Mouse (Mus musculus): ENCODE results near the gene Ptges2. TPM values are rescaled to one million over a fixed set of nuclear protein-coding genes. Genes with fewer than 3 reads are reported as not detected.

Gene Ptges2
- 2.1 TPM for polyA plus RNA-seq (2017; shearing (Covaris generic))

DNA sequence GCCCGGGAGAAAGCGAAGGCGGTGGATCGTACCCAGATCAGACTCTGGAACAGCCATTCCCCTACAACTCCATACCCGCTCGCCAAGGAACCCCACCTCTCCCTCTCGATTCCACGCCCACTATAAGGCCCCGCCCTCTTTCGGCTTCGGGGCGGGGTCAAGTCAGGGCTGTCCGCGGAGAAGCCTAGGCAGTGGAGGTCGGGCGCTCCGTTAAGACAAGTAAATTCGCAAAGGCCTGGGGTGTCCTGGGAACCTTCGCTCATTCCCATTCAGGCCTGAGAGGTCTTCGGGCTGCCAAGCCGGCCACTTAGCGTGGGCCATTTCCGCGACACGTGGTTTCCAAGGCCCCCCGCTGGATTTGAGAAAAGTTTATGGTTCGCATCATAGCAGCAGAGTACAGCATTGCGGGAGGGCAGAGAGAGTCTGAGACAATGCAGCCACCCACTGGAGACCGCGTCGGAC, at the start of gene Ptges2:
Gene Ptges2 (plus strand): TSS at position 413 of the 462 bp plus-strand sequence.

GRCm38 (mm10) chr2:32352151-32353006, 43.3 kb upstream of the Ptges2 start, which contains the start of gene Ciz1:
Gene Ciz1 (plus strand): TSS chr2:32352327.

DNA sequence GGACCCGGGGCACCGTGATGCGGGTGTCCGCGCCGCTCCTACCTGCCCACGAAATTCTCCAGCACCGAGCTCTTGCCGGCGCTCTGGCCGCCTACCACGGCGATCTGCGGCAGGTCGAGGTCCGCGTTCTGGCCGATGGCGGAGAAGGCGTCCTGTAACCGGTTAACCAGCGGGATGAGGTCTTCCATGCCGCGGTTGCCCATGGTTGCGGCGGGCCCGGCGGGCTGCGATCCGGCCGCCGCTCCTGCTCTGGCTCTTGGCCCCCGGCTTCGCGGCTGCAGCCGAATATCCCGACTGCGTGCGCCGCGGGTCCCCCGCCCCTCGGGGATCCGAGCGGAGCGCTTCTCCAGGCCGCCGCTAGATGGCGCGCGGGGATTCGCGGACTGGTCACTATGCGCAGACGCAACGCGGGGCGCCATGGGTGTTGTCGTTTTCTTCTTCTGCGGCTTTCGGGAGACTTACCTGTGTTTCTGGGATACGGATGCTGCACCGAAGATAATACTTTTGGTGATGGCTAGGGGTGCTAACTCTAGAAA, 42.6 kb upstream of the Ptges2 start, which contains the start of gene Dnm1:
Gene Dnm1 (minus strand): TSS at position 332 of the 536 bp plus-strand sequence.

DNA sequence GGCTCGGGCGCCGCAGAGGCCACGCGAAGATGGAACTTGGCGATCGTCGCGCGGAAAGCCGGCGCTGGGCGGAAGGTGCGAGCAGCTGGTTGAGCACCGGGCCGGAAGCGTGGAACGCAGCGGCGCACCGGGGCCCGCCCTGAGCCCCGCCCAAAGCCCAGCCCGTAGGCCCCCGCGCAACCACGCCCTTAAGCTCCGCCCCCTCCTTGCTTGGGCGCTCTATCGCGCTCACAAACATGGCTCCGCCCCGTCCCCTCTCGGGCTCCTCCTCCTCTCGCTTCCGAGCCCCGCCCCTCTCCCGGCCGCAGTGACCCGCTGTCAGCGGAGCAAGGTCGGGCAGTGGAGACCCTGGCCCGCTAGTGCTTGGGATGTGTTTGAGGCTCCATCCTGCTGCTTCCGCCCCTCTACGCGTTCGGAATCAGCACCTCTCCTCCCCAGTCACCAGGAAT, 13.9 kb upstream of the Ptges2 start, which contains the start of gene 1110008P14Rik:
Gene 1110008P14Rik (minus strand): TSS at position 164 of the 449 bp plus-strand sequence.

DNA sequence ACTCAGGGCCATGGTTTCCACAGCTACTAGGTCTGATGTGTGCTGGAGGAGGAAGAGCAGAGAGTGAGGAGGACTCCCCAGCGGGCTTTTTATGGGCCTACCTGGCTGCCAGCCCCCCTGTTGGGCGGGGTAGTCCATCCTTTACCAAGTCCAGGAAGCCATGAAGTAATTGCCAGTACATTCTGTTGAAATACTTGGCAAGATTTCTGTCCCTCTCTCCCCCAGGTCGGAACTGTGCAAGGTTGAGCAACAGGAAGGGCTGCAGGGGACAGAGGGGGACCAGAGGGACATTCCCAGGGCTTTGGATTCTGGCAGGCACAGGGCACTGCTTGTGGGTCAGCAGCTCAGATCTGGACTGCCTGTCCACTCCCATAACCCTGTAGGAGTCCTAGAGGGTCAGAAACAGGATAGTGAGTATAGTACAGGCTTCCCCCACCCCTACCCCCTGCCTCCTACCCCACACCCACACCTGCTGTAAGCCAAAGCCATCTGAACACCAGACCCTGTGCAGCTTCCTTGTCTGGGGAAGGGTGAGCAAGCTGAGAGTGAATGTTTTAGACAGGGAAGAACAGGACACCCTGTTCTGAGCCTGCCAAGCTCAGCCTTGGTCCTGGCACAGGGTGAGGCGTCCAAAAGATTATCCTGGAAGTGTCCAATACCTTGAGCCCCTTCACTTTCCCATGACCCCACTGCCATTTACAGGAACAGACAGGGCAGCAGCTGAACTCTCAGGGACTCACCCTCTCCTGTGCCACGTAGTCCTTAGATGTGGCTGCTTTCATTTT, 7.8 kb upstream of the Ptges2 start, which contains the start of gene Lcn2:
Gene Lcn2 (minus strand): TSS at position 547 of the 785 bp plus-strand sequence.

GRCm38 (mm10) chr2:32449761-32450754, 54.4 kb downstream of the Ptges2 start, which contains the start of gene Naif1:
Gene Naif1 (plus strand): TSS chr2:32450457.

DNA sequence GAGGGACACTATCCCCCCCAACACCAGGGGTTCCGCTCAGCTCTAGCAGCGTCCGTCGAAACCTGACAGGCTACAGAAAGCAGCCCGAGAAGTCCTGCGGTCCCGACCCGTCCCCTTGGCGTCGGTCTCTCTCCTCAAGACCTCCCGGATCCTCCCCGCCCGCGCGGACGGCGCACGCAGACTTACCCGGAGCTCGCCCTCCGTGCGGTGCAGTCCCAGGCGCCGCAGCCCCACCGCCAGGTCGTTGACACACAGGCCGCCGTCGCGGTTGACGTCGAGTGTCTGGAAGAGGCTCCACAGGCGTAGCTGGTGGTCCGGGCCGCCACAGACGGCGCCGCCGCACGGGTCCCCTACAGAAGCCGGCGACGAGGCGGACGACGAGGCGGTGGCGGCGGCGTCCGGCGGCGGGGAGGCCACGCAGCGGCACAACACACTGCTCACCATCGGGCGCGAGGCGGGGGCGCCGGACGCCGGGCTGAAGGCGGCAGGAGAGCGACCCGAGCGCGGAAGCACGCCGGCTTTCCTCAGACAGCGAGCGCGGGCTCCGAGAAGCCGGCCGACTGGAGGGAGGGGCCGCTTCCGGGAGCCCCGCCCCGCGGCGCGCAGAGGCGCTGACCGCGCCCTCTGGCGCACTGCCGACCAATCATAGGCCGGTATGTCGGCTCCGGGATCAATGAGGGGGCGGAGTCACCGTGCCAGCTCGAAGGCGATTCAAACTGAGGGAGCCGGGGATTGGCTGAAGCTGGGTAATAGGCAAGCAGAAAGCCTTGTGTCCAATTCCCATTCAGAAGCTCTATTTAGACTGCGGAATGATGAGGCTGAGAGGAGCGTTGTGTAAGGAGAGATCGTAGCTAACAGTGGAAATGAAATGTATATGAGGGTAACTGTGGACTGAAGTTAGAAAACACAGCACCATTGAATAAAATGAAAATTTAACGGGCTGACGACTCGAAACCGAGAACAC, 55.5 kb downstream of the Ptges2 start, which contains the start of gene Slc25a25:
Gene Slc25a25 (minus strand): TSS at position 565 of the 964 bp plus-strand sequence.

Other genes starting within 250 kb of the Ptges2 start
- gene Prrc2b, start 244.8 kb upstream of the Ptges2 start, polyA plus RNA-seq (2017; shearing (Covaris generic)), result 12.7 TPM
- 10.4 TPM for gene Pomt1, start 159.3 kb upstream of the Ptges2 start, polyA plus RNA-seq (2017; shearing (Covaris generic))
- 70.0 TPM for gene Uck1, start 135.7 kb upstream of the Ptges2 start, polyA plus RNA-seq (2017; shearing (Covaris generic))
- 47.4 TPM for gene Golga2, start 108.5 kb upstream of the Ptges2 start, polyA plus RNA-seq (2017; shearing (Covaris generic))
- 302 TPM for gene Swi5, start 107.8 kb upstream of the Ptges2 start, polyA plus RNA-seq (2017; shearing (Covaris generic))
- 160 TPM for gene Ciz1, start 43.6 kb upstream of the Ptges2 start, polyA plus RNA-seq (2017; shearing (Covaris generic))
- gene Dnm1, start 42.6 kb upstream of the Ptges2 start, polyA plus RNA-seq (2017; shearing (Covaris generic)), result not detected
- 88.4 TPM for gene 1110008P14Rik, start 14.0 kb upstream of the Ptges2 start, polyA plus RNA-seq (2017; shearing (Covaris generic))
- not detected for gene Lcn2, start 7.6 kb upstream of the Ptges2 start, polyA plus RNA-seq (2017; shearing (Covaris generic))
- 9.3 TPM for gene Naif1, start 54.6 kb downstream of the Ptges2 start, polyA plus RNA-seq (2017; shearing (Covaris generic))
- gene Slc25a25, start 55.5 kb downstream of the Ptges2 start, polyA plus RNA-seq (2017; shearing (Covaris generic)), result 3.6 TPM
- 67.8 TPM for gene Fam102a, start 139.4 kb downstream of the Ptges2 start, polyA plus RNA-seq (2017; shearing (Covaris generic))
- gene Dpm2, start 175.0 kb downstream of the Ptges2 start, polyA plus RNA-seq (2017; shearing (Covaris generic)), result 161 TPM
- gene Pip5kl1, start 178.9 kb downstream of the Ptges2 start, polyA plus RNA-seq (2017; shearing (Covaris generic)), result not detected
- gene 9430097D07Rik, start 179.8 kb downstream of the Ptges2 start, polyA plus RNA-seq (2017; shearing (Covaris generic)), result not detected
- 57.7 TPM for gene St6galnac4, start 191.2 kb downstream of the Ptges2 start, polyA plus RNA-seq (2017; shearing (Covaris generic))
- 3.9 TPM for gene St6galnac6, start 203.8 kb downstream of the Ptges2 start, polyA plus RNA-seq (2017; shearing (Covaris generic))
- gene Ak1, start 225.9 kb downstream of the Ptges2 start, polyA plus RNA-seq (2017; shearing (Covaris generic)), result not detected

Data from CD4-positive, CD25-positive, alpha-beta regulatory T cell, adult 9 weeks (primary cell).